Mouse (Mus musculus) lung, postnatal 0 days (tissue): ENCODE data around the gene Tmem159.

Source experiments
- CTCF ChIP-seq: IDR thresholded peaks from 2 replicates; pipeline ENCODE4 v1.5.1; 2016; ENCODE audit warnings: antibody characterized with exemption, mild to moderate bottlenecking
- EP300 ChIP-seq: IDR thresholded peaks from 2 replicates; pipeline ENCODE4 v1.6.1; 2016; ENCODE audit warnings: antibody characterized with exemption, mild to moderate bottlenecking, control low read depth

- TF ChIP-seq CTCF, result no peak
- TF ChIP-seq EP300, result no peak
Observed at GRCm38 (mm10) chr7:120054016-120054415, 48.1 kb upstream of the Tmem159 start.
